Mouse (Mus musculus) ovary, postnatal 10 days (tissue): ENCODE data around the gene Itpr2.

ENCODE experiments used
- DNase-seq: peaks from one replicate; pipeline ENCODE4 v3.0.0; 2022; ENCODE audit warnings: low spot score

The Itpr2 gene

GRCm38 (mm10) chr6:146157983-146158535 is 344.0 kb downstream of the Itpr2 start:
- DNase-seq, result no peak

GRCm38 (mm10) chr6:146157099-146157498 is 344.9 kb downstream of the Itpr2 start:
- DNase-seq, result no peak

- DNase-seq, result no peak
These were observed 345.5 kb downstream of the Itpr2 start for GRCm38 (mm10) chr6:146156536-146156935.

GRCm38 (mm10) chr6:146155156-146155734 is 346.8 kb downstream of the Itpr2 start:
- no peak for DNase-seq

- no peak for DNase-seq
These were observed 349.2 kb downstream of the Itpr2 start for GRCm38 (mm10) chr6:146152843-146153242.

- no peak for DNase-seq
These were observed 360.9 kb downstream of the Itpr2 start for GRCm38 (mm10) chr6:146140966-146141585.

GRCm38 (mm10) chr6:146140171-146140570 is 361.9 kb downstream of the Itpr2 start:
- DNase-seq, result no peak

- no peak for DNase-seq
These were observed 365.4 kb downstream of the Itpr2 start for GRCm38 (mm10) chr6:146136646-146137045.

- DNase-seq, result no peak
These were observed 365.8 kb downstream of the Itpr2 start for GRCm38 (mm10) chr6:146136244-146136643.

- DNase-seq, result no peak
These were observed 366.7 kb downstream of the Itpr2 start for GRCm38 (mm10) chr6:146135291-146135690.

GRCm38 (mm10) chr6:146133921-146134320 is 368.1 kb downstream of the Itpr2 start:
- DNase-seq, result no peak

GRCm38 (mm10) chr6:146129066-146129465 is 373.0 kb downstream of the Itpr2 start:
- DNase-seq, result no peak

- DNase-seq, result no peak
These were observed 375.0 kb downstream of the Itpr2 start for GRCm38 (mm10) chr6:146126823-146127681.

- no peak for DNase-seq
These were observed 376.4 kb downstream of the Itpr2 start for GRCm38 (mm10) chr6:146125621-146126020.

- no peak for DNase-seq
These were observed 377.5 kb downstream of the Itpr2 start for GRCm38 (mm10) chr6:146124479-146124878.

- DNase-seq, result no peak
These were observed 378.4 kb downstream of the Itpr2 start for GRCm38 (mm10) chr6:146123656-146124055.

GRCm38 (mm10) chr6:146120172-146120571 is 381.9 kb downstream of the Itpr2 start:
- no peak for DNase-seq

- DNase-seq, result no peak
These were observed 387.2 kb downstream of the Itpr2 start for GRCm38 (mm10) chr6:146114731-146115302.

- no peak for DNase-seq
These were observed 388.0 kb downstream of the Itpr2 start for GRCm38 (mm10) chr6:146114071-146114470.

GRCm38 (mm10) chr6:146113085-146113484 is 388.9 kb downstream of the Itpr2 start:
- DNase-seq, result no peak

- DNase-seq, result no peak
These were observed 389.8 kb downstream of the Itpr2 start for GRCm38 (mm10) chr6:146112211-146112610.

GRCm38 (mm10) chr6:146111781-146112180 is 390.2 kb downstream of the Itpr2 start:
- DNase-seq, result no peak
